Mouse (Mus musculus) intestine, embryonic 15.5 days (tissue): ENCODE data around the gene Sema6c. TPM values are rescaled to one million over a fixed set of nuclear protein-coding genes. Genes with fewer than 3 reads are reported as not detected.

Experiments
- ATAC-seq: fragments of 200-750 bp; cut with Nextera tagmentation; 2 replicates; pipeline ENCODE4 v1.8.0; 2017; ENCODE audit warnings: moderate TSS enrichment, moderate library complexity
- H3K27ac ChIP-seq: fragments of 300-500 bp; sonication (generic); 2 replicates; pipeline ENCODE4 v1.5.1; 2015; ENCODE audit warnings: mild to moderate bottlenecking, inconsistent platforms
- H3K27me3 ChIP-seq: fragments of 300-500 bp; sonication (generic); replicated peaks from 2 replicates; pipeline ENCODE4 v1.6.1; 2015; ENCODE audit warnings: inconsistent platforms
- H3K36me3 ChIP-seq: fragments of 300-500 bp; sonication (generic); 2 replicates; pipeline ENCODE4 v1.6.1; 2015; ENCODE audit warnings: inconsistent platforms
- H3K4me1 ChIP-seq: fragments of 300-500 bp; sonication (generic); replicated peaks from 2 replicates; pipeline ENCODE4 v1.6.1; 2015; ENCODE audit warnings: inconsistent platforms
- H3K4me2 ChIP-seq: fragments of 300-500 bp; sonication (generic); replicated peaks from 2 replicates; pipeline ENCODE4 v1.6.1; 2015; ENCODE audit warnings: mild to moderate bottlenecking, inconsistent platforms
- H3K4me3 ChIP-seq: fragments of 300-500 bp; sonication (generic); replicated peaks from 2 replicates; pipeline ENCODE4 v1.5.1; 2015; ENCODE audit warnings: inconsistent platforms
- H3K9ac ChIP-seq: fragments of 300-500 bp; sonication (generic); 2 replicates; pipeline ENCODE4 v1.6.1; 2015; ENCODE audit warnings: inconsistent platforms
- H3K9me3 ChIP-seq: fragments of 300-500 bp; sonication (generic); 2 replicates; pipeline ENCODE4 v1.6.1; 2016; ENCODE audit warnings: inconsistent platforms
- WGBS: fragments of 180-500 bp; shearing (Covaris S2); methylation state at CpG from one replicate; pipeline ENCODE4 v1.1.7; 2015; 5-methylcytosine and 5-hydroxymethylcytosine counted together
- polyA plus RNA-seq: library from polyadenylated mRNA; unstranded; fragments of >200 nt; fragmentation: Nextera tagmentation; extraction: Ambion mirVana; gene quantifications from 2 replicates; pipeline ENCODE4 v1.2.1, GENCODE M21; 2015

The Sema6c gene
- polyA plus RNA-seq, 1 experiment from 2014 or later, result 4.8 TPM

- WGBS, result 13% methylated on average over 16 of the region's 16 CpGs
- H3K4me2 ChIP-seq, result peak overlapping the region; percentile 66
- H3K4me1 ChIP-seq, result 0 out of 2 replicates have a peak, but pooled peaks cover 10% of the 10 kb centered on the region
- peak overlapping the region; percentile 7; the same call in 1 of the 2 replicates for H3K4me3 ChIP-seq
- H3K36me3 ChIP-seq, result peaks cover 12% of the 10 kb centered on the region; the same call in 1 of the 2 replicates
- no peak overlapping the region for H3K27ac ChIP-seq
- H3K27me3 ChIP-seq, result peaks cover 23% of the 10 kb centered on the region
- H3K9ac ChIP-seq, result no peak overlapping the region
- no peaks in the 10 kb centered on the region for H3K9me3 ChIP-seq
- ATAC-seq, result peak; percentile 44
These were observed 13.8 kb downstream of the Sema6c start for GRCm38 (mm10) chr3:95174011-95174592.

GRCm38 (mm10) chr3:95176500-95176899, 16.2 kb downstream of the Sema6c start:
- Histone ChIP-seq H3K4me1 (0 out of 2 replicates have a peak, but pooled peaks cover 10% of the 10 kb centered on the region), H3K9me3 (no peaks in the 10 kb centered on the region), H3K27ac (no peak overlapping the region), H3K4me2 (no peak overlapping the region), H3K4me3 (no peak overlapping the region), H3K36me3 (peaks cover 7% of the 10 kb centered on the region; the same call in 1 of the 2 replicates), H3K27me3 (peaks cover 19% of the 10 kb centered on the region), H3K9ac (no peak overlapping the region)
- ATAC-seq, result no peak
- 68% methylated on average over 3 of the region's 3 CpGs for WGBS

GRCm38 (mm10) chr3:95177583-95177982, 17.3 kb downstream of the Sema6c start:
- H3K4me1 ChIP-seq, result 0 out of 2 replicates have a peak, but pooled peaks cover 10% of the 10 kb centered on the region
- no peak overlapping the region for H3K4me2 ChIP-seq
- 0 out of 2 replicates have a peak overlapping the region, but pooled peaks have one; percentile 32 for H3K27ac ChIP-seq
- H3K27me3 ChIP-seq, result peaks cover 8% of the 10 kb centered on the region
- no peaks in the 10 kb centered on the region for H3K36me3 ChIP-seq
- H3K4me3 ChIP-seq, result no peak overlapping the region
- H3K9ac ChIP-seq, result no peak overlapping the region
- peak; percentile 77 for ATAC-seq
- H3K9me3 ChIP-seq, result no peaks in the 10 kb centered on the region
- WGBS, result 46% methylated on average over 6 of the region's 6 CpGs

DNA sequence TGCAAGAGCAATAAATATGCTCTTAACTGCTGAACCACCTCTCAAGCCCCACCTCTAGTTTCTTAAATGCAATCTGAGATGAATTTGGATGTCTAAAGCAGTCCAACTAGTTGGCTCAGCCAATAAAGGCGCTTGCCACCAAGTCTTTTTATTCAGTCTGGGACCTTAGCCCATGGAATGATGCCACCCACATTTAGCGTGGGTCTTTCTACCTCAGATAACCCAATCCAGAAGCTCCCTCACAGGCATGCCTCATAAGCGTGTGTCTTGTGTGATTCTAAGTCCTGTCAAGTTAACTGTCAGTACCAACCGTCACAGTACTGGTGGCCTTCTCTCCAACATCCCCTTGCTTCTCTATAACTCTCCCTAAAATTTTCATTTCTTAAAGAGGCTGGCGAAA, 18.7 kb downstream of the Sema6c start:
- H3K27ac ChIP-seq, result no peak overlapping the region
- no peaks in the 10 kb centered on the region for H3K9me3 ChIP-seq
- H3K9ac ChIP-seq, result no peak overlapping the region
- no peak overlapping the region for H3K4me2 ChIP-seq
- no peak overlapping the region for H3K4me3 ChIP-seq
- 87% methylated on average over 5 of the region's 5 CpGs for WGBS
- 0 out of 2 replicates have a peak, but pooled peaks cover 3% of the 10 kb centered on the region for H3K27me3 ChIP-seq
- 0 out of 2 replicates have a peak, but pooled peaks cover under 1% of the 10 kb centered on the region for H3K4me1 ChIP-seq
- H3K36me3 ChIP-seq, result 0 out of 2 replicates have a peak, but pooled peaks cover 2% of the 10 kb centered on the region
- ATAC-seq, result no peak

DNA sequence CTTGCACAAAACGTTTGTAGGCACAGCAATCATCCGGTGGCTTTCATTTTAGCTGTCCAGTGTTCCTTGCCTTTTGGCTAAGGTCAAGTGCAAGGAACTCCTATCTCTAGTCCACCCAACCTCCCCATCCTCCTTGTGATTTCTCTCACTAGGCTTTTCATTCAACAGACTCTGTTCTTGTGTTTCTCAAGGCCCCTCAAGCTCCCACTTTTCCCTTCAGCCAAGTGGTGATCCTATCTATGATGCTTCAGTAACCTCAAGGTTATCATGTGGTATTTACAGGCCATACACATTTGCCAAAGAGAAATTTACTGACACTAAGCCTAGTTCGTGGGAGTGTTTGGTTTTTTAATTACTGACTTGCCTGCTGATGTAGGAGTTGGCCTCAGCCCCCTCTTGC, 19.6 kb downstream of the Sema6c start:
- H3K4me3 ChIP-seq, result no peak overlapping the region
- 56% methylated on average over 3 of the region's 3 CpGs for WGBS
- H3K36me3 ChIP-seq, result peaks cover 9% of the 10 kb centered on the region; the same call in 1 of the 2 replicates
- no peak for ATAC-seq
- no peak overlapping the region for H3K4me2 ChIP-seq
- H3K27me3 ChIP-seq, result no peaks in the 10 kb centered on the region
- H3K4me1 ChIP-seq, result no peaks in the 10 kb centered on the region
- no peak overlapping the region for H3K9ac ChIP-seq
- H3K27ac ChIP-seq, result no peak overlapping the region
- H3K9me3 ChIP-seq, result no peaks in the 10 kb centered on the region

GRCm38 (mm10) chr3:95181841-95182240, 21.6 kb downstream of the Sema6c start:
- Histone ChIP-seq H3K9ac (no peak overlapping the region), H3K27ac (no peak overlapping the region), H3K4me2 (no peak overlapping the region), H3K4me1 (no peaks in the 10 kb centered on the region), H3K9me3 (no peaks in the 10 kb centered on the region), H3K27me3 (no peaks in the 10 kb centered on the region), H3K4me3 (no peak overlapping the region), H3K36me3 (peaks cover 16% of the 10 kb centered on the region)
- no peak for ATAC-seq
- 50% methylated on average over 1 of the region's 1 CpGs for WGBS

- H3K27me3 ChIP-seq, result no peaks in the 10 kb centered on the region
- 91% methylated on average over 9 of the region's 9 CpGs for WGBS
- H3K4me3 ChIP-seq, result no peak overlapping the region
- H3K9me3 ChIP-seq, result no peaks in the 10 kb centered on the region
- no peak for ATAC-seq
- no peaks in the 10 kb centered on the region for H3K4me1 ChIP-seq
- H3K4me2 ChIP-seq, result no peak overlapping the region
- no peak overlapping the region for H3K9ac ChIP-seq
- no peak overlapping the region for H3K27ac ChIP-seq
- peaks cover 29% of the 10 kb centered on the region for H3K36me3 ChIP-seq
These were observed 24.7 kb downstream of the Sema6c start for GRCm38 (mm10) chr3:95184796-95185577.

- H3K9ac ChIP-seq, result no peak overlapping the region
- H3K4me3 ChIP-seq, result no peak overlapping the region
- 88% methylated on average over 2 of the region's 2 CpGs for WGBS
These were observed 25.8 kb downstream of the Sema6c start for GRCm38 (mm10) chr3:95186100-95186499.

DNA sequence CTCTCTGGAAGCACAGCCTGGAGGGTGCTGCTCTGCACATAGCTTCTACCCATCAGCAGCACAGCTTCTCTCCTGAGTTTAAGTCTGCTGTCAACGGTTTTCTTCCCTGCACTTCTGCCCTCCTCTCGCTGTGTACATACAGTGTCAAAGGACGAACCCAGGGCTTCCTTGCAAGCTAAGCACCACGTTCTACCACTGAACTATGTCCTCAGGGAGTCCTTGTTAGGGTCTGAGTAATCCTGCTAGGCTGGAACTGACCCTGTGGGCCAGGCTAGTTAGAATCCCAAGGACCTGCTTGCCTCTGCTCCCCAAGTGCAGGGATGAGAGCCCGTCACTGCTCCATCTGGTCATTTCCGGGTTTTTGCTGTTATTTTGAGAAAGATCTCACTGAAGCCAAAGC, 26.6 kb downstream of the Sema6c start:
- WGBS, result 86% methylated on average over 6 of the region's 6 CpGs
- Histone ChIP-seq H3K9ac (no peak overlapping the region), H3K36me3 (peaks cover 34% of the 10 kb centered on the region), H3K27ac (no peak overlapping the region), H3K4me1 (no peaks in the 10 kb centered on the region), H3K4me2 (no peak overlapping the region), H3K4me3 (no peak overlapping the region), H3K27me3 (no peaks in the 10 kb centered on the region), H3K9me3 (no peaks in the 10 kb centered on the region)
- no peak for ATAC-seq

More at GRCm38 (mm10) chr3:95186100-95186499, 25.8 kb downstream of the Sema6c start:
- Histone ChIP-seq H3K36me3 (peaks cover 34% of the 10 kb centered on the region), H3K4me1 (no peaks in the 10 kb centered on the region), H3K4me2 (no peak overlapping the region), H3K27ac (no peak overlapping the region), H3K27me3 (no peaks in the 10 kb centered on the region), H3K9me3 (no peaks in the 10 kb centered on the region)
- no peak for ATAC-seq

DNA sequence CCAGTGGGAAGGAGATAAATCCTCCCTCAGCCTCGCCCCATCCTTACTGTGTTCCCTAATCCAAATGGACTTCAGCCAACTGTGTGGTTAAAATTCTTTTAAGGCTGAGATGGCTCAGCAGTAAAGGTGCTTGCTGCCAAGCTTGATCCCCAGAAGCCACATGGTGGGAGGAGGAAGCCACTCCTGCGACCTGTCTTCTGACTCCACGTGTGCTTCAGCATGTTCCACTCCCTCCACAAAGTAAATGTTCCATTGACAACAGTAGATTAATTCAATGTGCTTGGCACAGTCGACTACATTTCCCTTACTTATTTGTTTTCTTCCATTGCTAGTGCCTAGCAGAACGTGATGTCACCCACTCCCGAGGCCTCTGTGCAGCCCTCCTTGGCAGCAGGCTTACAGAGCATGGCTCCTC, 34.5 kb downstream of the Sema6c start:
- H3K27me3 ChIP-seq, result no peaks in the 10 kb centered on the region
- H3K4me2 ChIP-seq, result no peak overlapping the region
- ATAC-seq, result no peak
- no peaks in the 10 kb centered on the region for H3K9me3 ChIP-seq
- no peak overlapping the region for H3K27ac ChIP-seq
- 82% methylated on average over 6 of the region's 6 CpGs for WGBS
- no peaks in the 10 kb centered on the region for H3K4me1 ChIP-seq
- no peak overlapping the region for H3K9ac ChIP-seq
- no peak overlapping the region for H3K4me3 ChIP-seq
- H3K36me3 ChIP-seq, result peaks cover 31% of the 10 kb centered on the region

- Histone ChIP-seq H3K27ac (no peak overlapping the region), H3K27me3 (no peaks in the 10 kb centered on the region), H3K36me3 (peaks cover 32% of the 10 kb centered on the region), H3K4me2 (no peak overlapping the region), H3K9me3 (no peaks in the 10 kb centered on the region), H3K4me3 (no peak overlapping the region), H3K9ac (no peak overlapping the region), H3K4me1 (no peaks in the 10 kb centered on the region)
- 84% methylated on average over 2 of the region's 2 CpGs for WGBS
- ATAC-seq, result no peak
These were observed 35.5 kb downstream of the Sema6c start for GRCm38 (mm10) chr3:95195772-95196171.

DNA sequence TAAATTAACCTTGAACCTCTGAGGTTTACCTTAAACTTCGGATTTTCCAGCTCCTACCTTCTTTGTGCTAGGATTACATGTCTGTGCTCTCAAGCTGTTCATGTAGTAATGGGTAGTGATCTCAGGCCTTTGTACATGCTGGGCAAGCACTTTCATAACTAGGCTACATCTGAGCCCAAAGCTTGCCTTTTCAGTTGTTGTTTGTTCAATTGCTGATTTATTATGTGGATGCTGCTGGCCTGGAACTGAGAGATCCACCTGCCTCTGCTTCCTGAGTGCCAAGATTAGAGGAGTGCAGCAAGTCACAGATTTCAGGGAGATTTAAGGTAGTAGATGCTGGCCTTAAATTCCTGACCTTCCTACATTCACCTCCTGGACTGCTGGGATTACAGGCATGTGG, 38.8 kb downstream of the Sema6c start:
- no peak overlapping the region for H3K9ac ChIP-seq
- H3K4me2 ChIP-seq, result no peak overlapping the region
- H3K27me3 ChIP-seq, result no peaks in the 10 kb centered on the region
- no peak overlapping the region for H3K4me3 ChIP-seq
- no peak overlapping the region for H3K27ac ChIP-seq
- WGBS, result 67% methylated on average over 1 of the region's 1 CpGs
- no peaks in the 10 kb centered on the region for H3K4me1 ChIP-seq
- peaks cover 56% of the 10 kb centered on the region for H3K36me3 ChIP-seq
- H3K9me3 ChIP-seq, result no peaks in the 10 kb centered on the region
- ATAC-seq, result no peak
